Mouse (Mus musculus): ENCODE measurements around the gene Kat2b. TPM values are rescaled to one million over a fixed set of nuclear protein-coding genes. Genes with fewer than 3 reads are reported as not detected.

The Kat2b gene
- polyA plus RNA-seq, 1 experiment from 2014 or later: 8.7 TPM

DNA sequence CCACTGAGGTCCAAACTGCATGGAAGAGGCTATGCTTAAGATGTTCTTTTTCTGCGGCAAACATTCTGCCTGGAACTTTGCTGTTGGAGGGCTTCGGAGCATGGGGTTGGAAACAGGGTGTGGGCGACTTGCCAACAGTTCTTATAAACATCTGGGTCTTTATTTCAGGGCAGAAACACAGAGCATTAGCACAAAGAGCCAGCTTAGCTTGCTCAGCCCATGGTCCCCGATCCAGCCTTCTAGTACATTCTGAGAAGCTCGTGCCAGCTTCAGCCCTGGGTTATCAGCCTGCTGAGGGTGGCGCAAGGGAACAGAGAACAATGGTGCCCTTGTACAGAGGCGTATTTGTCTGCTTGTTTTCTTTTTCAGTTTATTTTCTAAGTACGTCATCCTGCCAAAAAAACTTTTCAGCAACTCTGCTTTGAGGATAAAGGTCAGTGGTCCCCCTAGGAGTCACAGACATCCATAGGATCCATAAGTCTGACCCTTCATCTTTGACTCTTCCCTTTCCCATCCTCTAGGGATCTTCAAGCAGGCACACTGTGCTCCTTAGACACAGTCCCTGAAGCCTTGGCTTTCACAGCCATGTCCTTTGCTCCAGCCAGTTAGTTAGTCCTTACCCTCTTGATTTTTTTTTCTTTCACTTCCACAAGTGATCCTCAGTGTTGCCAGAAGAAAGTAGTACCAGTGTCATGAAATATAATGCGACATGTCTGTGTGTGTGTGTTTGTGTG lies 22.9 kb upstream of the Kat2b start:
- no peaks in the 10 kb centered on the region for H3K27me3 ChIP-seq (replicated peaks; ENCODE audit: control insufficient read depth, insufficient read depth, low read length)
- no peaks in the 10 kb centered on the region for H3K36me3 ChIP-seq (ENCODE audit: control insufficient read depth, insufficient read depth, low read length)
- no peak overlapping the region for H3K4me3 ChIP-seq (ENCODE audit: low read depth, low read length)
- no peak overlapping the region for H3K9ac ChIP-seq (ENCODE audit: low read depth, low read length)
- no peak overlapping the region for H3K27ac ChIP-seq (ENCODE audit: low read depth, low read length)
- WGBS: 80% methylated on average over 9 of the region's 9 CpGs
- no peaks in the 10 kb centered on the region for H3K4me1 ChIP-seq (replicated peaks; ENCODE audit: control insufficient read depth, insufficient read depth, low read length)
- H3K9me3 ChIP-seq (ENCODE audit: control insufficient read depth, low read length): no peaks in the 10 kb centered on the region
- ATAC-seq (replicated peaks; ENCODE audit: low FRiP score) (no peak), DNase-seq (ENCODE audit: low spot score) (no peak)
- H3K4me2 ChIP-seq: no peak overlapping the region

DNA sequence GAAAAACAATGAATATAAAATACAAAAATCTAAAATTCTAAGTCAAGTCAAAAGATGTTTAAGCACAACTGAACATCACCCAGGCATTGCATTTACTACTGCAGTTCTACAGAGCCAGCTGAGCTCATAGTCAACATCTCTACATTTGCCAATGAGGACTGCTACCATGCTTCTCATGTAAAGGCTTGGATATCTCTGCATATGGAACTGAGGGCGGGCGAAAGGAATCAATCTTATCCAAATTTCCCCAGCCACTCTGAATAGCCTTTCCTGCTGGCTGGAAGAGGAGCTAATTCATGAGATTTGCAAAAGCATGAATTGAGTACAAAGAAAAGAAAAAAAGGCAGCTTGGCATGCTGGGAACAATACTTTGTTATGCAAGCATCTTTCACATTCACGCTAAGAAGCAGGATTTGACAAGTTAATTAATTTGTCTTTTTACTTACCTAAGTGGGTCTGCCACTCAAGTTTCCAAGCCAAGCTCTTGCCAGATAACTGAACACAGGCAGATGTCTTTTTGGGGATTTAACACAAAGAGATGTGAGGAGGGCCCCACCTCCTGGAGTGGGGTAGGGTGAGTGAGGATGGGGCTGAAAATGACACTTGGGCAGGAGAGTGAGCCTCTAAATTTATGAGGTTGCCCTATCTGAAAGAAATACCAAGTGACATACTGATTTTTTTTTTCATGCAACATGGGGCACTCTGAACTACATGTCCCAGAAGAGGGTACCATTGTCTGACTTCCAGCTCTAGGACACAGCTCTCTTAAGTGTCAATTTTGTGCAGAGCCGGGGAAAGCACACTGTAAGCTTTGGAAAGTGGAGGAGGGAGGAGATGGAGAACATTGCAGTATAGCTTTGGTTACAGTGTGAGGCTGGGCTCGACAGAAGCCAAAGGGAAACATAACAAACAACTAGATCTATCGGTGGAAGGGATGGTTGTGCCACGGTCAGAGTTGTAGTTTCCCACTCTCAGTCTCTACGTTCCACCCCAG lies 15.1 kb upstream of the Kat2b start:
- no peak overlapping the region for H3K4me3 ChIP-seq (ENCODE audit: low read depth, low read length)
- 0 out of 2 replicates have a peak, but pooled peaks cover 4% of the 10 kb centered on the region for H3K4me1 ChIP-seq (replicated peaks; ENCODE audit: control insufficient read depth, insufficient read depth, low read length)
- 79% methylated on average over 8 of the region's 8 CpGs for WGBS
- no peak overlapping the region for H3K9ac ChIP-seq (ENCODE audit: low read depth, low read length)
- H3K4me2 ChIP-seq: no peak overlapping the region
- ATAC-seq (replicated peaks; ENCODE audit: low FRiP score) (no peak), DNase-seq (ENCODE audit: low spot score) (no peak)
- H3K36me3 ChIP-seq (ENCODE audit: control insufficient read depth, insufficient read depth, low read length): no peaks in the 10 kb centered on the region
- no peak overlapping the region for H3K27ac ChIP-seq (ENCODE audit: low read depth, low read length)
- H3K9me3 ChIP-seq (ENCODE audit: control insufficient read depth, low read length): no peaks in the 10 kb centered on the region; the same call in 1 of the 2 replicates
- H3K27me3 ChIP-seq (replicated peaks; ENCODE audit: control insufficient read depth, insufficient read depth, low read length): no peaks in the 10 kb centered on the region

DNA sequence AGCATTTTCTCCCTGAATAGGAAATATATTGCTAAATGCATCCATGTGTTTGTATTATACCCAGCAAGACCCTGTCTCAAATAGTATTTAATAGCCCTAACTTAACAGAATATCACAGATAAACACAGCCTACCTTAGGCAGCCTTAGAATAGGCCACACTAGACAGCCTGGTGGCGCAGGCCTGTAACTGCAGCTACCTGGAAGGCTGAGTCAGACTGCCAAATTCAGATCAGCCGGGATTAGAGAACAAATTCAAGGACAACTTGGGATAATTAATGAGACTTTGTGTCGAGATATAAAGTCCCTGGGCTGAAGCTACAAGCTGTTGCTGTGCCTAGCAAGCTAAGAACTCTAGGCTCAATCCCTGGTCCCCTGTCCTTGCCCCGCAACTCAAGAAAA lies 12.6 kb upstream of the Kat2b start:
- no peaks in the 10 kb centered on the region; the same call in 1 of the 2 replicates for H3K9me3 ChIP-seq (ENCODE audit: control insufficient read depth, low read length)
- no peaks in the 10 kb centered on the region for H3K27me3 ChIP-seq (replicated peaks; ENCODE audit: control insufficient read depth, insufficient read depth, low read length)
- H3K4me2 ChIP-seq: no peak overlapping the region
- H3K36me3 ChIP-seq (ENCODE audit: control insufficient read depth, insufficient read depth, low read length): no peaks in the 10 kb centered on the region
- no peak overlapping the region for H3K9ac ChIP-seq (ENCODE audit: low read depth, low read length)
- no peak overlapping the region for H3K4me3 ChIP-seq (ENCODE audit: low read depth, low read length)
- ATAC-seq (replicated peaks; ENCODE audit: low FRiP score) (no peak; the same call in 1 of the 2 replicates), DNase-seq (ENCODE audit: low spot score) (no peak)
- H3K27ac ChIP-seq (ENCODE audit: low read depth, low read length): peak overlapping the region; percentile 70; the same call in 1 of the 2 replicates
- 0 out of 2 replicates have a peak, but pooled peaks cover 4% of the 10 kb centered on the region for H3K4me1 ChIP-seq (replicated peaks; ENCODE audit: control insufficient read depth, insufficient read depth, low read length)
- WGBS: 69% methylated on average over 4 of the region's 4 CpGs

DNA sequence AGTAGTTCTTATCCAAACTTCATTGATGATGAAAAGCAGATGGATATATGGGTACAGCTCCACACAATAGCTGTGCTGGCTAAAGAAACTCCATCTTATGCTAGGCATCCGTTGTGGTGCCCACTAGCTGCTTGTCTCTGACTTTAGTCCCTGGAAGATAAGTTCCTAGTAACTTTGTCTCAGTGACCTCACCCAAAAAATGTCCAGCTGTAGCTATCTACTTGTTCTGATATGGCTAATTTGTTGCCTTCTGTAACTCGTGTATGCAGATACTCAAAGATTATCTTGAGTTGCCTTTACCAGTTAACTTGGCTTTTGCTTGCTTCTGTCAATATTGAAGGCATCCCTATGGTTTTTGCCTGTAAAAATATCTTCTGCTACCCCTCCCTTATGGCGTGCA lies 11.8 kb upstream of the Kat2b start:
- Histone ChIP-seq H3K36me3 (ENCODE audit: control insufficient read depth, insufficient read depth, low read length) (no peaks in the 10 kb centered on the region), H3K4me3 (ENCODE audit: low read depth, low read length) (no peak overlapping the region), H3K27me3 (replicated peaks; ENCODE audit: control insufficient read depth, insufficient read depth, low read length) (no peaks in the 10 kb centered on the region), H3K4me1 (replicated peaks; ENCODE audit: control insufficient read depth, insufficient read depth, low read length) (0 out of 2 replicates have a peak, but pooled peaks cover 4% of the 10 kb centered on the region), H3K9ac (ENCODE audit: low read depth, low read length) (no peak overlapping the region), H3K27ac (ENCODE audit: low read depth, low read length) (peak overlapping the region; percentile 70), H3K4me2 (peak overlapping the region; percentile 29; the same call in 1 of the 2 replicates), H3K9me3 (ENCODE audit: control insufficient read depth, low read length) (no peaks in the 10 kb centered on the region; the same call in 1 of the 2 replicates)
- peak; percentile 93 for ATAC-seq (replicated peaks; ENCODE audit: low FRiP score)
- WGBS: 51% methylated on average over 3 of the region's 3 CpGs
- no peak for DNase-seq (ENCODE audit: low spot score)

- Histone ChIP-seq H3K27ac (ENCODE audit: low read depth, low read length) (no peak overlapping the region), H3K4me2 (no peak overlapping the region), H3K4me3 (ENCODE audit: low read depth, low read length) (no peak overlapping the region), H3K9me3 (ENCODE audit: control insufficient read depth, low read length) (no peaks in the 10 kb centered on the region), H3K27me3 (replicated peaks; ENCODE audit: control insufficient read depth, insufficient read depth, low read length) (no peaks in the 10 kb centered on the region), H3K36me3 (ENCODE audit: control insufficient read depth, insufficient read depth, low read length) (no peaks in the 10 kb centered on the region), H3K4me1 (replicated peaks; ENCODE audit: control insufficient read depth, insufficient read depth, low read length) (0 out of 2 replicates have a peak, but pooled peaks cover 4% of the 10 kb centered on the region), H3K9ac (ENCODE audit: low read depth, low read length) (no peak overlapping the region)
- 41% methylated on average over 3 of the region's 3 CpGs for WGBS
- DNase-seq (ENCODE audit: low spot score) (no peak), ATAC-seq (replicated peaks; ENCODE audit: low FRiP score) (no peak)
Observed at GRCm38 (mm10) chr17:53557443-53557842, 9.2 kb upstream of the Kat2b start.

DNA sequence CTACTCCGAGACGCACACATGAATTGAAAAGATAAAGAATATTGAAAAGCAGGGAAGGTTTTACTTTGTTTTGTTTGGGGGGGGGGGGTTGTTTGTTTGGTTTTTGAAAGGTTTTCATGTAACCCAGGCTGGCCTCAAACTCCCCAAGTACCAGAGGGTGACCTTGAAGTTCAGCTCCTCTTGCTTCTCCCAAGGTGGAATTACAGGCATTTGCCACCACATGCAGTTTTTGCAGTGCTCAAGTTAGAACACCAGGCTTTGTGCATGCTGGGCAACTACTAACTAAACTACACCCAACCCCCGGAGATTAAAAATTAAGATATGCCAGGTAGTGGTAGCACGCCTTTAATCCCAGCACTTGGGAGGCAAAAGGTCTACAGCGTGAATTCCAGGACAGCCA lies 7.0 kb upstream of the Kat2b start:
- no peak overlapping the region for H3K4me2 ChIP-seq
- no peaks in the 10 kb centered on the region for H3K36me3 ChIP-seq (ENCODE audit: control insufficient read depth, insufficient read depth, low read length)
- H3K27me3 ChIP-seq (replicated peaks; ENCODE audit: control insufficient read depth, insufficient read depth, low read length): no peaks in the 10 kb centered on the region
- DNase-seq (ENCODE audit: low spot score) (no peak), ATAC-seq (replicated peaks; ENCODE audit: low FRiP score) (no peak)
- no peak overlapping the region for H3K9ac ChIP-seq (ENCODE audit: low read depth, low read length)
- WGBS: 86% methylated on average over 5 of the region's 5 CpGs
- no peak overlapping the region for H3K27ac ChIP-seq (ENCODE audit: low read depth, low read length)
- no peak overlapping the region for H3K4me3 ChIP-seq (ENCODE audit: low read depth, low read length)
- H3K4me1 ChIP-seq (replicated peaks; ENCODE audit: control insufficient read depth, insufficient read depth, low read length): no peaks in the 10 kb centered on the region
- no peaks in the 10 kb centered on the region for H3K9me3 ChIP-seq (ENCODE audit: control insufficient read depth, low read length)

DNA sequence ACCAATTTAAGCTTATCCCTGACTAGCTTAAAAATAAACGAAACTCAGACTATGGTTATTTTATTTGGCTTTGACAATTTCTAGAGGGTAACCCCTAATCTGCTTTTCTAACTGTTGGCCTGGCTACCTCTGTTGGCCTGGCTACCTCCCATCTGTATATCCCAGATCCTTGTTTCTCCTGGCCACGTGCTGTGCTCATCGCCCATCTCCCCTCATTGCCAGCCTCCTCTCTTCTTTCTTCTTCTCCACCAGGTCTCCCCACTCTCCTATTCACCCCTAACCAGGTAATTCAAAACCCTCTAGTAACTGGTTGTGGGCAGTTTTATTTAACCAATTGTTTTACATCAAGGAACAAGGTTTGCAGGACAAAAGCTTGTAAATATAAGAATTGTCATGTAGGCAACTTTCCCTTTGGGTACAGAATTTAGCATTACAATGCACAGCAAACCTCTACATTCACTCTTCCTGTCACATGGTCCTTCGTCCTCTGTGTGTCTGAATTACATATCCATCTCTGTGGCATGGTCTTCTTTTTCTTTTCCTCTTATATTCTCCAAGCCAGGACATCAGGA lies 5.1 kb upstream of the Kat2b start:
- H3K9ac ChIP-seq (ENCODE audit: low read depth, low read length): no peak overlapping the region
- H3K9me3 ChIP-seq (ENCODE audit: control insufficient read depth, low read length): no peaks in the 10 kb centered on the region
- no peak overlapping the region for H3K4me3 ChIP-seq (ENCODE audit: low read depth, low read length)
- H3K27ac ChIP-seq (ENCODE audit: low read depth, low read length): no peak overlapping the region
- WGBS: 84% methylated on average over 4 of the region's 4 CpGs
- H3K4me1 ChIP-seq (replicated peaks; ENCODE audit: control insufficient read depth, insufficient read depth, low read length): no peaks in the 10 kb centered on the region
- H3K27me3 ChIP-seq (replicated peaks; ENCODE audit: control insufficient read depth, insufficient read depth, low read length): no peaks in the 10 kb centered on the region
- H3K4me2 ChIP-seq: no peak overlapping the region
- no peaks in the 10 kb centered on the region for H3K36me3 ChIP-seq (ENCODE audit: control insufficient read depth, insufficient read depth, low read length)
- no peak for ATAC-seq (replicated peaks; ENCODE audit: low FRiP score)
- DNase-seq (ENCODE audit: low spot score): no peak

DNA sequence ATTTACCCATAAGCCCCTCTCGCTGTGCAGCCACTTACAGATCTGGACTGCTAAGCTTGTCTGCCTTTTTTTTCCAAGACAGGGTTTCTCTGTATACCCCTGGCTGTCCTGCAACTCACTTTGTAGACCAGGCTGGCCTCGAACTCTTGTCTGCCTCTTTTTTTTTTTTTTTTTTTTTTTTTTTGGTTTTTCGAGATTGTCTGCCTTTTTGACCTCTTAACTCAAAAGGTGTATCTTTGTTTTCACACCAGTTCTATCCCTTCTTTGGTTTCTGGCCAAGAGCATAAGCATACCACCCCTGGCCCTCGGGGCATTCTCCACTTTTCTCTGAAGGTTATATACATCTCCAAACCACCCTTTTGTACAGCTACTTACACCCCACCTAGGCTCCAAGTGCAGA lies 1.8 kb upstream of the Kat2b start:
- Histone ChIP-seq H3K36me3 (ENCODE audit: control insufficient read depth, insufficient read depth, low read length) (no peaks in the 10 kb centered on the region), H3K9ac (ENCODE audit: low read depth, low read length) (no peak overlapping the region), H3K4me2 (no peak overlapping the region), H3K27ac (ENCODE audit: low read depth, low read length) (no peak overlapping the region), H3K9me3 (ENCODE audit: control insufficient read depth, low read length) (no peaks in the 10 kb centered on the region), H3K27me3 (replicated peaks; ENCODE audit: control insufficient read depth, insufficient read depth, low read length) (no peaks in the 10 kb centered on the region), H3K4me3 (ENCODE audit: low read depth, low read length) (no peak overlapping the region), H3K4me1 (replicated peaks; ENCODE audit: control insufficient read depth, insufficient read depth, low read length) (peaks cover 14% of the 10 kb centered on the region)
- no peak for DNase-seq (ENCODE audit: low spot score)
- WGBS: 79% methylated on average over 4 of the region's 4 CpGs
- no peak for ATAC-seq (replicated peaks; ENCODE audit: low FRiP score)
